Mouse (Mus musculus) cerebellum, adult 9-11 months (tissue): Measurements from ENCODE around the gene Ipo8.

Source experiments
- DNase-seq: peaks from one replicate; pipeline ENCODE4 v3.0.0; 2022

Gene Ipo8

DNA sequence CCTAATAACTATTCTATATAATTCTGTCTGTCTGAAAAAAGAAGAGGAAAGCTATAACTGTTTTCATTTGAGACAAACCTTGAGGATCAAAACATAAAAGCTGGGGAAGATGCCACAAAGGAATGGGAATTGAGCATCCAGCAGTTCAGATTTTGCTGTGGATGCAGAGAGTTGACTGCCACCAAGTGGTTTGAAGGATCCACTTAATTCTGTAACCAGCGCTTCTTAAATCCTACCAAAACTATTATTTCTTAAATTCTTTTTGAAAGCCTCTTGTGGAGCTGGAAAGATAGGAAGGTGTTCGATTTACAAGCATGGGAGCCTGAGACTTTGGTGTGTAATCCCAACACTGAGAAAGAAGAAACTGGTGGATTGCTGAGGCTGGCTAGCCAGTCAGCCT lies 79.9 kb downstream of the Ipo8 start:
- no peak for DNase-seq

DNA sequence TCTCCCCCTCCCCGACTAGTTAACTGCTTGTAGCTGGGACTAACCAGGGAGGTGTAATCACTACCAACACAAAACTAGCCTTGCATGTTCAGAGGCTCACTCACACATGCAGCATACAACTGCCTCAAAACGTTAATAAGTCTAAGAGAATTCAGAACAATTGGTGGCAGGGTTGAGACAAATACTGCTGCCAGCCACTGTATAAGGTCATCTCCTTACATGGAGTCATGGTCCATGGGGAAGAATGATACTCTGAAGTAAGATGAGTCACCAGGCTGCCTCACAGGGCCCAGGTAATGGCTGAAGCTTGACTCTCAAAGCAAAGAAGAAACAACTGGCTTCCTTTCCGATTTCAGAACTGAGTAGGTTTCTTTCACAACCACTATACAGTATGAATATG lies 81.1 kb downstream of the Ipo8 start:
- no peak for DNase-seq

DNA sequence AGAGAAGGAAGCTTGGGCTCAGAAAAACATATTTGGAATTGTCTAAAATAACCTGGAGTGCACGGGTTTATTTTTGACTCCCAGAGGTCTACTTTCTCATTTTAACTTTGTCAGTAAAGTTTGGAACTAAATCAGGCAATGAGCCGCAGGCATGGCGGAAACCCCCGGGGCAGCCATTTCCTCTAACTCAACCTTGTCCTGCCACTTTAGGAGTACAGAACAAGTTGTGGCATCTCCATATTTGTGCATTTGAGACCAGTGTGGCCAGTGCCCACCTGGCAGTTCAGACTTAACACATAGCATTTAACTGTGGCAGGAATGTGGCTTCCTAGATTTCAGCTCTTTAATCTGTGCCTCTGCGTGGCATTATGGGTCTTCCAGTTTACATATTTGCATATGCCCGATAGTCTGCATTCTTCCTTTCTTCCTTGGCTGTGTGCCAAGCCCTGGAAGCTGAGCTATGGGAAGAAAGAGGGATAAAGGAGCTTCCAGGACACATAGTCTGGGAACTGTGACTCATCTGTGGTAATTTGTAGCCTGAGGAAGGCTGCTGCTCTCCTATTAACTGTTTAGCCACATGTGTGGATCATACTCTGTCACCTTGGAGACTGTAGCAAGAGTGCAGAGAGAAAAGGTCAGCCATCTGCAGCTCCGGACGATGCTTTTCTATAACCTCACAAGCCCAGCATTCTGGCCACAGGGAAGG lies 90.6 kb downstream of the Ipo8 start:
- DNase-seq, result no peak

DNA sequence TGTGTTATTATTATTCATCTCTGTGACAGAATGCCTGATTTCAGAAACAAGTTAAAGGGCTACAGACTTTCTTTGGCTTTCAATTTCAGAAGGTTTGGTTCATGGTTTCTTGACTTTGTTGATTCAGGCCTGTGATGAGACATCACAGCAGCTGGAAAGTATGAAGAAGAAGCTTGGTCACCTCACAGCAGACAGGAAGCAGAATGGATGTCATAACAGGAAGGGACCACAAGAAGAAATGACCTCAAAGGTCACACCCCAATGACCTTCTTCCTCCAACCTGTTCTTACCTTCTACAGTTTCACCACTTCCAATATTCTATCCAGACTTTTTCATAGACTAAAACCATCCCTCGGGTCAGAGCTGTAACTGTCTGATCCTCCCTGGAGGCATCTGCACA lies 94.9 kb downstream of the Ipo8 start:
- no peak for DNase-seq

DNA sequence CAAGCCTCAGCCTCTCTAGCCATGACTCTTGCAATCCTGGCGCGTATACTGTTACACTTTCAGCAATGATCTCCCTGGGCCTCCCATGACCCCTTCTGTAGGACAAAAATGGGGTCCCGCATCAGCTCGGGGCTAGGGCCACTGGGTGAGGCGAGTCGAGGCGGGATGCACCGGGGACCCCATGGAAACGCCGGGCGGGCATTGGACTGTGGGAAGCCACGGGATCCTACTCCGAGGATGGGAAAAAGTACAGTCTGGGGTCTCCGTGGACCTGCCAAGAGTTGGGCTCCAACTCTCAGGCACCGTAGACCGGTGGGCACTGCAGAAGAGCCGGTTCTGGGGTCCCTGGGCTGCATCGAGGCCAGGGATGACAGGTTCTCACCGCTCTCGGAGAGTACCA lies 97.3 kb downstream of the Ipo8 start:
- DNase-seq, result no peak

DNA sequence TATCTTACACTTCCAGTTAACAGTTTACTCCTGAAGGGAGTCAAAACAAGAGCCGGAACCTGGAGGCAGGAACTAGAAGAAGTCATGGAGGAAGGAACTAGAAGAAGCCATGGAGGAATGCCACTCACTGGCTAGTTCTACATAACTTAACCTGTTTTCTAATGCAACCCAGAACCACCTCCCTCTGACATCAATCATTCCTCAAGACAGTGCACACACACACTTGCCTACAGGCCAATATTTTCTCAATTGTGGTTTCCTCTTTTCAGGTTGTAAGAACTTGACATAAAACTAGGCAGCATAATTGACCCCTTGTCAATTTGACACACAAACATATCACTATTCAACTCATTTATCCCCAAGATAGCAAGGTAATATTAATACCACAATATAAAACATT lies 98.3 kb downstream of the Ipo8 start:
- DNase-seq, result no peak

DNA sequence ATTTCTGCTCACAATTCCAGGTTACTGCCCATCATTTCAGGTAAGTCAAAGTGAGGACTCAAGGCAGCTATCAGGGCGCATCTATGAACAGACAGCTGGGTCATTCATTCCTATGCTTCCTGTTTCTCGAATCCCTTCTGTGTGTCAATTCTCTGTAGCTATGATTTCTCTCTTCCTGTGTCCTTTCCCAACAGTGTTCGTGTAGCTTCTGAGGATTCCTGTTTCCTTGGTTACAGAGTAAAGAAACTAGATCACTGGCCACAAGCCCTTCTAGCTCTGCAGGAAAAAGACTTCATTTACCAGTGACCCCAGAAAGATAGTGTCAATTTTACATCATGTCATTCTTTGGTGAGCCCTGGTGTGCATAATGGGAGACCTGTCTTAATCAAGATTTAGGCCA lies 102.7 kb downstream of the Ipo8 start:
- no peak for DNase-seq

DNA sequence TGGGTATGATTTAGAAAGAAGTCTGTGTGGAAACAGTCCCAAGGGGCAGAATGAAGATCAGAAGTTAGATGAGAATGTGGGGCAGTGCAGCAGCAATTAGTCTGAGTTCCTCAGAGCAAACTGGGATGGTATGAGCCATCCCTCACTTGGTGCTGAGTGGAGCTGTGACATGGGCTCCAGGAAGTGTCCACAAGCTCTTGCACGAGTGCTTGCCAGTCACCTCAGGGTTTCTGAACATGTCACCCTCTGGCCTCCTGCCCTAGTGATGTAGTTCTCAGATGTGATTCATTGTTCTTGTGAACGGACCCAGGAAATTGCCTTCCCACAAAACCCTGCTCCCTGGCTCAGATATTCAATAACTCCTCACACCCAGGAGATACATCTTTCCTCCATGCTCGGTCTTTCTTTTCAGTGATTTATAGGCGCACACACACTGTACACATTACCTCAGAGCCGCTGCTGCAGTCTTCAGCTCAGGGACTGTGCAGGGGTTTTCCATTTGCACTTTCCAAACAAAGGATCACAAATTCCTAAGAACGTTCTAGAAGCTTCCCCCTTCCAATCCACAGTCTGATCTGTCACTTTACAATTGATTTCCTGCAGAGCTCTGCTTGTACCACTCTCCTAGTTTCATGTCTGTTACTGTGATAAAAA lies 103.3 kb downstream of the Ipo8 start:
- DNase-seq, result no peak

DNA sequence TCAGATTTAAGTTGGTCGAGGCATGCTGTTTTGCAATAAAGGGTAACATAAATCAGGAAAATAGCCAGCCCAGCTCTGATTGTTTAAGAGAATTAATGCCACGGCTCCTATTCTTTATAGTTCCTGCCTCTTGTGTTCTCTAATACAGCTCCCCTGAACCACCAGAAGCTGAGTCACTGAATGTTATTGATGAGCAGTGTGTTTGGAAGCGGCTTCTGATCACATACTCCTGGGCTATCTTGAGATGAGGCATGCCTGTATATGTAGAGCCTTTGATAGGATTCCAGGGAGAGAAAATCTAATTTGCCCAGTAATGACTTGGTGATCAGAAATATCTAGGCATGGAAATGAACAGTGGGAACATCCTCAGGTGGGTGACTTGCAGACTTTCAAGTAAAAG lies 106.8 kb downstream of the Ipo8 start:
- DNase-seq, result no peak
